Mouse (Mus musculus): ENCODE measurements around the gene Sec31b. TPM values are rescaled to one million over a fixed set of nuclear protein-coding genes. Genes with fewer than 3 reads are reported as not detected.
A peak's percentile ranks its signal among the peaks of the same experiment; 100 is the strongest.

The Sec31b gene
- polyA plus RNA-seq, 1 experiment from 2014 or later: 0.15 TPM

- Histone ChIP-seq H3K4me1 (peaks cover 27% of the 10 kb centered on the region), H3K27me3 (peaks cover 94% of the 10 kb centered on the region), H3K36me3 (ENCODE audit: poor library complexity, severe bottlenecking) (no peaks in the 10 kb centered on the region), H3K9ac (no peak overlapping the region), H3K9me3 (replicated peaks) (no peaks in the 10 kb centered on the region), H3K4me2 (no peak overlapping the region), H3K4me3 (no peak overlapping the region), H3K27ac (no peak overlapping the region)
- no peak for ATAC-seq
- 26% methylated on average over 7 of the region's 7 CpGs for WGBS
Observed at GRCm38 (mm10) chr19:44519152-44519551, 26.5 kb downstream of the Sec31b start.

GRCm38 (mm10) chr19:44517996-44518768, 27.5 kb downstream of the Sec31b start:
- 36% methylated on average over 12 of the region's 12 CpGs for WGBS
- Histone ChIP-seq H3K4me2 (no peak overlapping the region), H3K9me3 (replicated peaks) (no peaks in the 10 kb centered on the region), H3K27ac (no peak overlapping the region), H3K27me3 (peaks cover 94% of the 10 kb centered on the region), H3K4me3 (no peak overlapping the region), H3K36me3 (ENCODE audit: poor library complexity, severe bottlenecking) (no peaks in the 10 kb centered on the region), H3K4me1 (peaks cover 37% of the 10 kb centered on the region), H3K9ac (no peak overlapping the region)
- no peak for ATAC-seq

- no peak overlapping the region for H3K4me3 ChIP-seq
- H3K27me3 ChIP-seq: peaks cover 99% of the 10 kb centered on the region
- 14% methylated on average over 6 of the region's 6 CpGs for WGBS
- peaks cover 57% of the 10 kb centered on the region for H3K4me1 ChIP-seq
- no peaks in the 10 kb centered on the region for H3K36me3 ChIP-seq (ENCODE audit: poor library complexity, severe bottlenecking)
- H3K4me2 ChIP-seq: no peak overlapping the region
- H3K27ac ChIP-seq: no peak overlapping the region
- no peaks in the 10 kb centered on the region for H3K9me3 ChIP-seq (replicated peaks)
- ATAC-seq: no peak
- no peak overlapping the region for H3K9ac ChIP-seq
Observed at GRCm38 (mm10) chr19:44515769-44516168, 29.9 kb downstream of the Sec31b start.

GRCm38 (mm10) chr19:44514521-44515451, 30.9 kb downstream of the Sec31b start:
- ATAC-seq: peak; percentile 86
- H3K4me3 ChIP-seq: no peak overlapping the region
- no peaks in the 10 kb centered on the region for H3K36me3 ChIP-seq (ENCODE audit: poor library complexity, severe bottlenecking)
- H3K27me3 ChIP-seq: peaks cover 99% of the 10 kb centered on the region
- H3K4me1 ChIP-seq: peaks cover 62% of the 10 kb centered on the region
- 0 out of 2 replicates have a peak overlapping the region, but pooled peaks have one; percentile 7 for H3K27ac ChIP-seq
- no peak overlapping the region for H3K9ac ChIP-seq
- H3K9me3 ChIP-seq (replicated peaks): no peaks in the 10 kb centered on the region
- H3K4me2 ChIP-seq: 0 out of 2 replicates have a peak overlapping the region, but pooled peaks have one; percentile 11
- 1% methylated on average over 14 of the region's 14 CpGs for WGBS

DNA sequence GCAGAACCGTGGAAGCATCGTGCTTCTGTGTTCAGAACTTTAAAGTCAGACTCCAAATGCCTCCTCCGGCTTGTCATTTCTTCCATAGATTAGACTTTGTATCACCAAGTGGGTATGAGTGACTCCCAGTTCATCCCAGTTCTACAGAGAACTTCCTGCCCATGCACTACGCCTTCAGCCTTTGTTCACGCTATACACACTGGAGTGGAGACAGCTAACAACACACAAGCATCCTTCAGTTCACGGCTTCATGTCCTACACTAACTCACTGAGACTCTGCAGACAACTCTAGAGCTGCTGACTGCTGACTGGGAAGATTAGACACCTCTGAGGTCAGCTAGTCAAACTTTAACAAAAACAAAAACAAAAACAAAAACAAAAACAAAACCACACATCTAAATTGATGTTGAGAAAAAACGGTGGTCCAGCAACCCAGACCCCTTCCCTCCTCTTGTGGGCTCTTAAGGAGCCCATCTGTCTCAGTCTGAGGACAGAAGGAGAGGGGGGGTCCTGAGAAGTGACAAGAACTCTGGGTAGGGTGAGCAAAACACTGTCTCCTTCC, 31.7 kb downstream of the Sec31b start:
- H3K4me3 ChIP-seq: no peak overlapping the region
- H3K4me1 ChIP-seq: peaks cover 62% of the 10 kb centered on the region
- H3K4me2 ChIP-seq: 0 out of 2 replicates have a peak overlapping the region, but pooled peaks have one; percentile 11
- H3K27me3 ChIP-seq: peaks cover 98% of the 10 kb centered on the region
- no peak for ATAC-seq
- no peaks in the 10 kb centered on the region for H3K36me3 ChIP-seq (ENCODE audit: poor library complexity, severe bottlenecking)
- no peak overlapping the region; the same call in 1 of the 2 replicates for H3K27ac ChIP-seq
- H3K9ac ChIP-seq: no peak overlapping the region
- 4% methylated on average over 7 of the region's 7 CpGs for WGBS
- H3K9me3 ChIP-seq (replicated peaks): no peaks in the 10 kb centered on the region

- H3K9ac ChIP-seq: no peak overlapping the region
- ATAC-seq: no peak
- no peak overlapping the region for H3K4me3 ChIP-seq
Observed at GRCm38 (mm10) chr19:44513054-44513833, 32.4 kb downstream of the Sec31b start.

DNA sequence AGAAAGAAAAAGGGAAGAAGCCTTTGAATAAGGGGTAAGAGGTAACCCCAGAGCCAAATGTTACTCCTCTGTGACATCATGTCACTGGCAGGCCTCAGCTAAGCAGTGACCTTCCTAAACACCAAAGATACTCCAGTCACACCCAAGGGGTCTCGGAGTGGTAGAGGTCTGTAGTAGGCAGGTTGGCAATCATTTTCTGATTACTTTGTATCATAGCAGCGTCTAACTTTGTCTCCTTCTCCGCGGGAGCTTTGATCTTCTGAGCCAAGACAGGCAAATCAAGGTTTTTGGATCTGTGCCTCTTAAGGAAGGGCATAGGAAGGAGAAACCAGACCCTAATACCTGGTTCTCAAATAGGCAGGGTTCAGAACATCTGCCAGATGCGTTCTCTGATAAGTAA, 33.1 kb downstream of the Sec31b start:
- Histone ChIP-seq H3K9ac (no peak overlapping the region), H3K36me3 (ENCODE audit: poor library complexity, severe bottlenecking) (no peaks in the 10 kb centered on the region), H3K4me2 (peak overlapping the region; percentile 67; the same call in 1 of the 2 replicates), H3K27me3 (peaks cover 97% of the 10 kb centered on the region), H3K9me3 (replicated peaks) (no peaks in the 10 kb centered on the region), H3K4me1 (peaks cover 53% of the 10 kb centered on the region), H3K27ac (no peak overlapping the region), H3K4me3 (no peak overlapping the region)
- ATAC-seq: no peak
- 19% methylated on average over 5 of the region's 5 CpGs for WGBS

More at GRCm38 (mm10) chr19:44513054-44513833, 32.4 kb downstream of the Sec31b start:
- H3K36me3 ChIP-seq (ENCODE audit: poor library complexity, severe bottlenecking): no peaks in the 10 kb centered on the region
- no peak overlapping the region; the same call in 1 of the 2 replicates for H3K27ac ChIP-seq
- no peaks in the 10 kb centered on the region for H3K9me3 ChIP-seq (replicated peaks)
- 4% methylated on average over 11 of the region's 11 CpGs for WGBS
- peaks cover 57% of the 10 kb centered on the region for H3K4me1 ChIP-seq
- H3K4me2 ChIP-seq: 0 out of 2 replicates have a peak overlapping the region, but pooled peaks have one; percentile 11
- H3K27me3 ChIP-seq: peaks cover 97% of the 10 kb centered on the region

GRCm38 (mm10) chr19:44511451-44512231, 34.0 kb downstream of the Sec31b start:
- H3K9me3 ChIP-seq (replicated peaks): no peaks in the 10 kb centered on the region
- under 1% methylated on average over 61 of the region's 66 CpGs for WGBS
- H3K9ac ChIP-seq: peak overlapping the region; percentile 65
- peak overlapping the region; percentile 67 for H3K4me2 ChIP-seq
- peak overlapping the region; percentile 39 for H3K4me3 ChIP-seq
- H3K36me3 ChIP-seq (ENCODE audit: poor library complexity, severe bottlenecking): no peaks in the 10 kb centered on the region
- H3K27ac ChIP-seq: peak overlapping the region; percentile 17; the same call in 1 of the 2 replicates
- H3K4me1 ChIP-seq: peaks cover 53% of the 10 kb centered on the region
- peaks cover 97% of the 10 kb centered on the region for H3K27me3 ChIP-seq
- ATAC-seq: no peak

GRCm38 (mm10) chr19:44510534-44511175, 35.0 kb downstream of the Sec31b start:
- Histone ChIP-seq H3K9ac (no peak overlapping the region), H3K27ac (no peak overlapping the region), H3K36me3 (ENCODE audit: poor library complexity, severe bottlenecking) (no peaks in the 10 kb centered on the region), H3K4me3 (peak overlapping the region; percentile 39; the same call in 1 of the 2 replicates), H3K9me3 (replicated peaks) (no peaks in the 10 kb centered on the region), H3K4me1 (peaks cover 50% of the 10 kb centered on the region), H3K27me3 (peaks cover 96% of the 10 kb centered on the region), H3K4me2 (peak overlapping the region; percentile 67)
- 10% methylated on average over 12 of the region's 12 CpGs for WGBS
- no peak for ATAC-seq

GRCm38 (mm10) chr19:44502741-44503140, 42.9 kb downstream of the Sec31b start:
- H3K4me2 ChIP-seq: no peak overlapping the region
- no peaks in the 10 kb centered on the region for H3K9me3 ChIP-seq (replicated peaks)
- no peaks in the 10 kb centered on the region for H3K36me3 ChIP-seq (ENCODE audit: poor library complexity, severe bottlenecking)
- WGBS: 84% methylated on average over 4 of the region's 4 CpGs
- H3K9ac ChIP-seq: no peak overlapping the region
- no peak for ATAC-seq
- H3K27ac ChIP-seq: no peak overlapping the region
- no peak overlapping the region for H3K4me3 ChIP-seq
- H3K27me3 ChIP-seq: peaks cover 94% of the 10 kb centered on the region
- no peaks in the 10 kb centered on the region for H3K4me1 ChIP-seq
